Mouse (Mus musculus): ENCODE results near the gene Rep15. TPM values are rescaled to one million over a fixed set of nuclear protein-coding genes. Genes with fewer than 3 reads are reported as not detected.
A peak's percentile ranks its signal among the peaks of the same experiment; 100 is the strongest.

Gene Rep15
- polyA plus RNA-seq, 1 experiment from 2014 or later: 0.42 TPM

- DNase-seq (ENCODE audit: low spot score): no peak
Measured at GRCm38 (mm10) chr6:147029591-147029990, 2.8 kb upstream of the Rep15 start.

GRCm38 (mm10) chr6:147030096-147030885, 2.1 kb upstream of the Rep15 start:
- no peak for DNase-seq (ENCODE audit: low spot score)

DNA sequence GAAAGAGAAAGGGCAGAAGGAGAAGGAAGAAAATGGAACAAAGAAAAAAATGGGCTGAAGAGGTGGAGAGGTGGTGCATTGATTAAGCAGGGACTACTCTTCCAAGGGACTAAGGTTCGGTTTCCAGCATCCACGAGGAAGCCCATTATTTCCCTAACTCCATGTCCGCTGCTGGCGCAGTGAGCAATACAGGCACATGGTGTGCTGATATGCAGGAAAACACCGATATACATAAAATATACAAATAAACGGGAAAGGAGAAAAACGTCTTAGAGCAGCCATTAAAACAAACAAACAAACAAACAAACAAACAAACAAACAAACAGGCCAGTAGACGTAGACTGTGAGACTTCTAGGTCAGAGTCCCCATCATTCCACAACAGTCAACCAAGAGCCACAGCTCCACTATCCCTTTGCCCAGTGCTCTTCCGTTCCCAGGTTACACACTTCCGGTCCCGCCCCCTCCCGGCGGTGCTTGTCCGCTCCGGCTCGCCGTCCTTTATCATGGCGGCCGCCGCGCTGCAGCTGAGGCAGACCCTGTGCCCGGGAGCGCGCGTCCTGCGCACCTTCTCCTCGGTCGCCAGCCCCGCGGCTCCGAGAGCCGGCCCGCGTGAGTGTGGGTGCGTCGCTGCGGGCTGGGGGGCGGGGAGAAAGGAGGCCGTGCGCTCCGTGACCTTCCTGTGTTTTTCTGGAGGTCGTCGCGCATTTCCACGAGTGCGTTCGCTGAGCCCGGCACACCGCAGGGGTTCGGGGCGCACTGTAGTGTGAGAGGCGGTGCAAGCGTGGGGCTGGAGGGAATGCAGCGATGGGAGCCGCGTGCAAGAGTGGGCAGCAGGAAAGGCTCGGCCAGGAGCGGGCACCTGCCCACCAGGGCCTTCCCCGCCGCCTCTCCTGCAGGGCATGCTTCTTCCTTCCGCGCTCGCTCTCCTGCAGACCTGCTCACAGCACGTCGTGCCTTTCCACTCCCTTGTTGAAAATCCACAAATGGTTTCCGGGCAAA, 10.2 kb downstream of the Rep15 start, which contains the start of gene Mrps35:
TSS of gene Mrps35 (plus strand) at position 474 of the 1,000 bp plus-strand sequence.
- DNase-seq (ENCODE audit: low spot score): peak; percentile 87

DNA sequence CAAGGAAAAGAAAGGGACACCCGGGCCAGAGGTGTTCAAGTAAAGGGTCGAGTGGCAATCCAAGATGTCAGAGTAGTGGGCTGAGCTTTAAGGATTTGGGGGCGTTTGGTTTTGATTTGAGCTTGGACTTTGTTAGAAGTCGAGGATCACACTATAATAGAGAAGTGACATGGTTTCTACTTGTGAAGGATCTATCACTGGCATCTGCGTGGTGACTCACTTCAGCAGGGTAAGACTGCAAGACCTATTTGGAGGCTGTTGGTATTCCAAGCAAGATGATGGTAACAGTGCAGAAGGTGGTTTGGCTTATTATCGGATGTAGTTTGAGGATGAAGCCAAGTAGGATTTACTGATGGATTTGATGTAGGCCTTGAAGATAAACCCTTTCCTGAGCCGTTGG, 11.2 kb downstream of the Rep15 start:
- no peak for DNase-seq (ENCODE audit: low spot score)

DNA sequence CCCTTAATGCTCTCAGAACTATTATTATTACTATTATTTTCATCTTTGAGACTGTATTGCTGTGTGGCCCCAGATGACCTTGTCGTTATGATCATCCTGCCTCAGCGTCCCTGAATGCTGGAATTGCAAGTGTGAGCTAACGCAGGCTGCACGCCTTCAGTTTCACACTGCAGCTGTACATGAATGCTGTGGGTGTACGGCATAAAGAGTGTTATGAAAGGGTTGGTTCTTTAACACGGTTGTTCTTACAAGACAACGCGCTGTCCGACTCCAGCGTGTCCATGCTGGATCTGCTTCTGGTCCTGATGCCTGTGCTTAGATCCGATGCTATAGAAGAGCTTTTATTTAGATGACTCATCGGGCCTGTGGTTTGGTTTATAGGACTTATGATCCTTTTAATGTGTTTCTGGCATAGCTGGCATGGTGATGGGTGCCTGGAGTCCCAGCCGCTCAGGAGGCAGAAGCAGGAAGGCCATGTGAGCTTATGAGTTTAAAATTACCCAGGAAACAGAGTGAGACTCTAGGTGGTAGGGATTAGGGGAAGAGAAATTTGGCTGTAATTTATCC, 16.9 kb downstream of the Rep15 start:
- no peak for DNase-seq (ENCODE audit: low spot score)

- DNase-seq (ENCODE audit: low spot score): no peak
Measured at GRCm38 (mm10) chr6:147051666-147052065, 19.3 kb downstream of the Rep15 start.

GRCm38 (mm10) chr6:147052440-147052839, 20.1 kb downstream of the Rep15 start:
- no peak for DNase-seq (ENCODE audit: low spot score)

DNA sequence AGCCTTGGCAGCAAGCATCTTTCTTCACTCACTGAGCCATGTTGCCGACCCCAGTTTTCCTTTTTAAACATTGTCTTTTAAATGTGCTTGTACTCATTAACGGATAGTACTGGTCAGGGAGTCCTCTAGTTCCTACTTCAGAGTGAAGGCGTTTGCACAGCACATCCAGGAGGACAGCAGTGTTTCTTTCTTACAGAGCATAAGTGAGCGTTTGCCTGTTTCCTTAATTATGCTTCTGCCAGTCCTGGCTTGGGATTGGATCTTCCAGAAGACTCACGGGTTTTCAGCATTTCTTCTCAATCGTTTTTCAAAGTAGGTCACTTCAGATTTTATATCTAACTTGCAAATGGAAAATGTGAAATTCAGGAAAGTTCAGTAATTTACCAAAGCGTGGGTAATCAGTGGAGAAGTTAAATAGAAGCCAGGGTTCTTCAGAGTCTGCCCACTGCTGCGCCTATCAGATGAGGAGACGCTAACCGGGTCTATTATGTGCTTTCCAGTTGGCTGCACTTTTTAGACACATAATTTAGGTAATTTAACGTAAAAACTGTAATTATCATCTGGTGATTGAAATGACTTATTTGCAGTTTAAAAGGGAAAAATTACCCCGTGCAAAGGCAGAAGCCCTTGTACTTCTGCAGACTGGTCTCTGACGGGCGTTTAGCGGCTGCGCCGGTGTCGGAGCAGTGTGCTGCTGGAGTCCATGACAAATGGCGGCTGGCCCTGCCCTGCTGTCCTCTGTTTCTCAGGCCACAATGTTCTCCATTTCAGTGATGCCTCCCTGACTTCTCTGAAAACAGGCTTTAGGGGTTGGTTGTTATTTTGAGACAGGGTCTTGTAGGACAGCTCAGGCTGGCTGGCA, 21.6 kb downstream of the Rep15 start:
- DNase-seq (ENCODE audit: low spot score): no peak

- DNase-seq (ENCODE audit: low spot score): no peak
Measured at GRCm38 (mm10) chr6:147055374-147055977, 23.1 kb downstream of the Rep15 start.

GRCm38 (mm10) chr6:147059326-147059725, 26.9 kb downstream of the Rep15 start:
- no peak for DNase-seq (ENCODE audit: low spot score)

GRCm38 (mm10) chr6:147061630-147062029, 29.2 kb downstream of the Rep15 start:
- no peak for DNase-seq (ENCODE audit: low spot score)

- no peak for DNase-seq (ENCODE audit: low spot score)
Measured at GRCm38 (mm10) chr6:147062034-147062433, 29.6 kb downstream of the Rep15 start.

DNA sequence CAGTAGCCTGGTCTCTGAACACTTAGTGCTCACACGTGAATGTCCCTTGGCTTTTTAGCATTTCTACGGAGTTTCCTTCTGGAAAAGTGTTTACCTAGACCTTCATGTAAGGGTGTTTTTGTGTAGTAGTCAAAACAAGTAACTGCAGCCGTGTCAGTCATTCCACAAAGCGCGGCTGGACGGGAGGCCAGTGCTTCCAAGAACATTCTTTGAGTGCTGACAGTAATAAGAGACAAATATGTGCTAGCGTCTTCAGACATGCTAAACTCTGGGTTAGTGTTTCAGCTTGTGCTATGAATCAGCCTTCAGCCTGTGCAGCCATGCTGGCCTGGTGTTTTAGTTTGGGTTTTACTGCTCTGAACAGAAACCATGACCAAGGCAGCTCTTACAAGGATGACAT, 30.3 kb downstream of the Rep15 start:
- DNase-seq (ENCODE audit: low spot score): no peak

- DNase-seq (ENCODE audit: low spot score): no peak
Measured at GRCm38 (mm10) chr6:147064226-147064943, 32.0 kb downstream of the Rep15 start.

DNA sequence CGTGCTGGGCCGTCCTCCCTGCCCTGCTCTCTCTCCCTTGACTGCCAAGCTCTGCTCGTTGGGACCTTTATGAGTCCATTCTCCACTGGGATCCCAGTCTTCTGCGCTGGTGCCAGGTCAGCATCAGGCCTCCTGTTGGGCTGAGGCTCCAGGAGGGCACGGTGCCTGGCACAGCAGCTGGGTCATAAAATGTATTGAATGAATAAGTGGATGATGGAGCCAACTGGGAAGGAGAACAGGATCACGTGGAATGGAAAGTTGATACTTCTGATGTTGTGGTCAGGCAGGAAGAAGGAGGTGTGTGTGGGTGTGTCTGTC, 32.5 kb downstream of the Rep15 start:
- no peak for DNase-seq (ENCODE audit: low spot score)

DNA sequence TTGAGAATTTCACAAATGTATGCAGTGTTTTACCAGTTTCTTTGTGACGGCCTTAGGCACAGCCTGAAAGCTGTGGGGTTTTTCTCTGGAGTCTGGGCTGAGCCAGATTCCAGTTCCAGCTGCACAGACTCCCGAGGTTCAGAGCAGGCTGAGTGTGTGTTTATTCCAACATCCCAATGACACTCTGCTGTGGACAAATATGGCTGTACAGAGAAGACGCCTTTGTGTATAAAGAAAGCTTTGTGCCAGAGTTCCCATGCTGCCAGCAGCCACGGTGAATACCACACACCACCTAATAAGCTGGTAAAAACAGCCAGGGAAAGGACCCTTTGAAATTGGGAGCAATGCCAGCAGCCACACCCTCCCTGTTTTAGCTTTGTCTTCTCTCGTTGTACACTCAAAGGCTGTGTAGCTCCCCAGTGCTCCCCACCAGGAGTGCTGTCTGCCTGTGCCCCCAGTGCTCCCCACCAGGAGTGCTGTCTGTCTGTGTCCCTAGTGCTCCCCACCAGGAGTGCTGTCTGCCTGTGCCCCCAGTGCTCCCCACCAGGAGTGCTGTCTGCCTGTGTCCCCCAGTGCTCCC, 43.5 kb downstream of the Rep15 start:
- no peak for DNase-seq (ENCODE audit: low spot score)

DNA sequence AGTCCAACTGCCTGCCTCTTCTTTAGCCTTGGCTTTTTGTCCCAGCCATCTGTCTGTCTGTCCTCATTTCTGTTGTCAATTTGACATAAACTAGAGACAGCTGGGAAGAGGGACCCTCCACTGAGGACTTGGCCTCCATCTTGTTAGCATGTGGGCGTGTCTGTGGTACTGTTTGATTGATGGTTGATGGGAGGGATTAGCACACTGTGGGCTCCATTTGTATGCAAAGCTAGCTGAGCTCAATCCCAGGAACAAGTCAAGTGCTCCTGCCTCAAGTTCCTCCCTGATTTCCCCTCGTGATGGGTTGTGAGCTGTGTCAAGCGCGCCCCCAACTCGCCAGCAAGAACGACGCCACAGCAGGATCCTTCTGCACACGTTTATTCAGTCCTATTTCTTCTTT, 44.5 kb downstream of the Rep15 start:
- no peak for DNase-seq (ENCODE audit: low spot score)

DNA sequence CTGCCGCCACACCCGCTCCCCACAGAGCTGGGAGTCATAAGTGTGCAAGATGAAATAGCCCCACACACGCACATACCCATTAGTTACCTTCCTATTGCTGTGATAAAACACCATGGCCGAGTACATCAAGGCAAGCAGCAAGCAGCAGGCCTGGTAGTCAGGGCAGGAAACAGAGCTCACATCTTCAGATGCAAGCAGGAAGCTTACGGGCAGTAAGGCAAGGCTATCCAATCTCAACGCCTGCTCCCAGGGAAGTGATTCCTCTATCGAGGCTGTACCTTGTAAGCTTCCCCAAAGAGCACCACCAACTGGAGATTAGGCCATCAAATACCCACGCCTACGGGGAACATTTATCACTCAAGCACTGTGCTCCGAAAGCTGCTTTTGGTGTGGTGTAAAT, 47.5 kb downstream of the Rep15 start:
- no peak for DNase-seq (ENCODE audit: low spot score)
